Mouse (Mus musculus): ENCODE results near the gene Tbc1d16.

The Tbc1d16 gene

DNA sequence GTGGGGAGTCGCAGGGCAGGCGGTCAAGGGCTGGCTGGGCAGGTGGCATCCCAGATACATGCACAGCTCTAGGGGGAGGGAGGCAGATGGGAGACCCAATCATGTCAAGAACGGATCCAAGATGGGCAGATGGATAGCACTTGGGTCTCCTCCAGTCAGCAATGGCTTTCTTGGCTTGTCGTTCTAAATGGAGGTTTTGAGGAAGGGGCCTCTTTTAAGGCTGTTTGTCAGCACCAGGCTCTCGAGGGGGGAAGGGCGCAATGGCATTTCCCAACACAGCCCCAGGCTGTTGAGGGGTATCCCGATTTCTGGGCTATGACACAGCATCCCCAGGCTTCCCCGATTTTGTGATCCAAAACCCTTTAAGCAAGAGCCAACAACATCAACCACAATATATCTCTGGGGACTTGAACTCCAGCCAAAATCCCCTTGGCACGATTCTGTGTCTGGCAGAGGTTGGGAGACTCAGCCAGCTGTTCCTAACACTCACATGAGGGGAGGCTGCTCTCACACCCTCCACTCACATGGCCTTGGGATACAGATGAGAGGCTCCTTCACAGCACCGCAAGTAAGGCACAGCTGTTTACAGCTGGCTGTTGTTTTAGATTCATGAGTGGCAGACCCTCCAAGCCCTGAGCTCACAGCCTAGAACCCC is 18.8 kb downstream of the Tbc1d16 start:
- no peak for DNase-seq (ENCODE audit: extremely low spot score, low read depth, low spot score)

DNA sequence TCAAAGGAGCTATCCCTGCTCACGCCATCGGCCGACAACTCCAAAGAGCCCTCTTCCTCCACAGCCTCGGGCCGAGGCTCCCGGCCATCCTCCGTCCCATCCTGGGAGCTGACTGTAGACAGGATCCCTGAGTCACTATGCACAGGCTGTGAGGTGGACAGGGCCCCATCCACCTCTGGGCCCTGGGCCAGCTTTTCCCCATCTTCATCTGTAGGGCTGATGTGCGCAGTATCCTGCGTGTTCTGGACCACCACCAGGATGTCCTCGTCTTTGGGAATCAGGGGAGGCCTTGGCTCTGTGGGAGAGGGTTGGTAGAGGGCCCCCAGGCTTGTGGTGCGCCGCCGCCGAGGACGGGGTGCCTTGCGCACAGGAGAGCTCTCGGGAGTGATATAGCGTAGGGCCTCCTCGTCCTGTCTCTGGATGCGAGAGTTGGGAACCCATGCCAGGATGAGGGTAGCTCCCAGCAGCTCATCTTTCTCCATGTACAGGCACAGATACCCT is 19.4 kb downstream of the Tbc1d16 start:
- no peak for DNase-seq (ENCODE audit: extremely low spot score, low read depth, low spot score)

DNA sequence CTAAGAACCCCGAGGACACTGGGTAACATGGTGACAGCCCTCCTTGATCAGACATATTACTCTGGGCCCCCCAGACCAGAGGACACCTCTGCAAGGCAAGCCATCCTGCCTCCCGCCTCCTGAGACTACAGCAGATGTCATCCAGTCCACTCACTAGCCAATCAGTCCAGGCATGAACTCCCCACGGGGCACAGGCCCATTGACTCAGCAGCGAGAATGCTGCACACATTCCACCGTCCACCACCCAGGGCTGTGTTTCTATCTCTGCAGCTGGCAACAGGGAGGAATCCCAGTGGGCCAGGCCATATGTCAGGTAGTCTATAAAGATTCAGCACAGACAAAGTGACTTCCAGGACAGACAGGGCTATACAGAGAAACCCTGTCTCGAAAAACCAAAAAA is 20.3 kb downstream of the Tbc1d16 start:
- DNase-seq (ENCODE audit: extremely low spot score, low read depth, low spot score), result no peak

DNA sequence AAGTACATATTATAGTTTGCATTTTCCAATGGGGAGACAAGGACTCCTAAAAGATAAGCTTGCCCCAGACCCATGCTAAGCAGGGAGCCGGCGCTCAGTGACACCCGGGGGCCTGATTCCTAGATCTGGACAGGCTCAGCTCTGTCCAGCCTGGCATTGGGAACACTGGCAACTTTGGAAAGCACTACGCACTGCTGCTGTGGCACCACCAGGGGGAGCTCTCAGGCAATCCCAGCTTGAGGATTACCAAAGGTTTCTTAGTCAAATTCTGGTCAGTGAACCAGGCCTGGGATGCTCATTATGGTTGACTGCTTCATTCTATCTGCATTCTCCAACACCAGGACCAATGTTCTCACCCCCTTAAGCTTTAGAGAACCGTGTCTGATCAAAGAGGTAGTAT is 21.7 kb downstream of the Tbc1d16 start:
- DNase-seq (ENCODE audit: extremely low spot score, low read depth, low spot score), result no peak

DNA sequence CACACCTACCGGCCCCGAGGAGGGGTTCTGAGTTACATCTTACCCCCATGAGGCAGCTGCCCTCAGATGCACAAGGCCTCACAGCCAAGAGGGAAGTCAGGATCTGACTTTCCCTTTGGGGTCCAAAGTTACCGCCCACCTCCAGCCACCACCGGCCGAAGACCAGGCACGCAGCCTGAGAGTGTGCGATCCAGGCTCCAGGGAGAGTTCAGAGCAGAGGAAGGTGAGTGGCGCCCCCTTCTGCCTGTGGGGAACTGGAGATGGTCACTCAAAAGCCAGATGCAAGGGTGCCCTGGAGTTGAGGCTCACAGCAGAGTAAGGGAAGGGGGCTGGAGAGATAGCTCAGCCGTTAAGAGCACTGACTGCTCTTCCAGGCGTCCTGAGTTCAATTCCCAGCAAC is 22.6 kb downstream of the Tbc1d16 start:
- no peak for DNase-seq (ENCODE audit: extremely low spot score, low read depth, low spot score)

DNA sequence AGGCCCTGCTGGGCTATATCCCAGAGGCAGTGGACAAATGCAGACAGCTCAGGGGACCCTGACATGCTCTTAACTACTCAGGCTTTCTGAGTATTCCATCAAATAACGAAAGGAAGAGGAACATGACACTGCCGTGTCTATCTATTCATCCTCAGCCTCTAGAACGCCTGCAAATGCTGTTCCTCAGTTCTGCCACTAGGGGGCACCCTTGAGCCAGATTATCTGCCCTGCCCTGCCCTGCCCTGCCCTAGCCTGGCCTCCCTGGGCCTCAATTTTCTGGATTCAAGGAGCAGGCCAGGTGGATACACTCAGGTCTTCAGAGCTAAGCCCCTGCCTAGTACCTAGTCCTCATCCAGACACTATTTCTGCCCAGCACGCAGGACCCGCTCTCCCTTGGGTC is 24.9 kb downstream of the Tbc1d16 start:
- DNase-seq (ENCODE audit: extremely low spot score, low read depth, low spot score), result no peak

DNA sequence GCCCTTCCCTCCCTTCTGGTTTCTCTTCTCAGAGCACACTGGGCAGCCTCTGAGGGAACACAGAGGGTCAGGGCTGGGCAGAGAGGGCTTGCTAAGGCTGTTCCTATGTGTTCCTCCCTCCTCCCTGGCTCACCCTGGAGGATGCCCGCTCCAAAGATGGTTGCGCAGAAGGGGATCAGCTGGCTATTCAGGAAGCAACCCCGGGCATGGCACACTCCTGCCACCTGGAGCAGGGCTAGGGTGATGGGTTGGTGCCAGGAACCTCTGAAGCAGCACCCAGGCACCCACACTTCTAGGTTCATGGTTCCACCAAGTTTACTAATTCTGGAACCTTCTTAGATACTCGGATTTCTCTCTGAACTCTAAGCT is 29.1 kb downstream of the Tbc1d16 start:
- DNase-seq (ENCODE audit: extremely low spot score, low read depth, low spot score), result no peak

DNA sequence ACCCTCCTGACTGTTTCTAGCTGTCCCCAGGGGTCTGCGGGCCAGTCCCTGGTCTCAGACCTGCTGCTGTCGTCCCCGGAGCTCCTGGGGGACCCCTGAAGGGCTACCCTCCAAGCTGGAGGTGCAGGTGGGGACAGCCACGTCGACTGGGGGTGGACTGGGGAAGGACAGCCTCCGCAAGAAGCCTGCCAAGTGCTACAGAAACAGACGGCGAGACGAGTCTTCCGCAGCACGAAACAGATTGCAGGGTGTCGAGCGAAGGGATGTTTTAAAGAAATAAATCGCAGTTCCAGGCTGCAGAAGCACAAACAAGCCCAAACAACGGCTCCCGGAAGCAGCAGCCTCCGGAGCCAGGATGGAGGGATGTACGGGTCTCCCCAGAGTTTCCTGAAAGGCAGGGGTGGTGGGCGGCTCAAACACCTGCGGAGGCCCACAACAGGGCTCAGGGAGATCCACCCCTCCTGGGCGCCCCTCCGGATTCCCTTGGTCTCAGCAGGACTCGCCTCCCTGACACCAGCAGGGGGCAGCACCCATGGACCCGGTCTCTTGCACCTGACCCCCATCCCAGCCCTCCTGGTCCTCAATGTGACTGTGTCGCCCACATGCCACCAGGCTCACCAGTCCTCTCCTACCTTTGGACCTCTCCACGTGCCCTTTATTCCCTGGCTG is 29.6 kb downstream of the Tbc1d16 start:
- DNase-seq (ENCODE audit: extremely low spot score, low read depth, low spot score), result no peak

DNA sequence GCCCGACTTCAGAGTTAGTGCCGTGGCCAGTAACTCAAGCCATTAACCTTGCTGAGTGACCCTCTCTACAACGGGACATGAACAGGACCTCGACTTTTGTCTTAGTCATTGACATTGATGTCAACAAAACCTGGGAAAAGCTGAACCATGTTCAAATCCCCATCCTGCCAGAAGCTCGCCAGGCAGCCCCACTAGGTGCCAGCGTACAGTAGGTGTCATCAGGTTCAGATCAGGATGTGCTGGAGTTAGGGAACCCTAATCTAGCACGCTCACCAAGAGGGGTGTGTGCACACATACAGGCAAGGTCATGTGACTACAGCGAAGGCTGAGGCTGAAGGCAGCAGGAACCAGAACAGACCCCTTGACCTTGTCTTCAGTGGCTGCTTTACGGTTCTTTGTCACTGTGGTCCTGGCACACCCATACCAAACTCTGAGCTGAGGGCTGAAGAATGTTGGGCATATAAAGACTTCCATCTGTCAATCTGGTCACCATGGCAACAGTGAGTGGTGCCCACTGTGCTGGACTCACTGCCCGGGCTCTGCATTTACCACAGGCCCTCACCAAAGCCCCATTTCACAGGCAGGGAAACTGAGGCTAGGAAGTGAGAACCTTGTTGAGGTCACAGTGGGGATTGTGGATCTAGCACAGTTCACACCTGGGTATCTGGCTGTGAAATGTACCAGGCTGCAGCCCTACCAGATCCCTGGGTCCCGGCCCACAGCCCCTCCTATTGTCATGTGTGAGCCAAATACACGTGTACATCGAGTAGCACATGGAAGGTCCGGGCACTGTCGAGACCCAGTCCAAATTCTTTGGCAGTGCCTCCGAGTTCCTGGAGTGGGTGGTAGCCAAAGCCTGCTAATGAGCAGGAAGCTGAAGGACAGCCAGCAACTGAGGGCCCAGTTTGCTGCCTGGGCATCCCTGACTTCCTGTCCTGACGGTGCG is 30.4 kb downstream of the Tbc1d16 start:
- no peak for DNase-seq (ENCODE audit: extremely low spot score, low read depth, low spot score)

DNA sequence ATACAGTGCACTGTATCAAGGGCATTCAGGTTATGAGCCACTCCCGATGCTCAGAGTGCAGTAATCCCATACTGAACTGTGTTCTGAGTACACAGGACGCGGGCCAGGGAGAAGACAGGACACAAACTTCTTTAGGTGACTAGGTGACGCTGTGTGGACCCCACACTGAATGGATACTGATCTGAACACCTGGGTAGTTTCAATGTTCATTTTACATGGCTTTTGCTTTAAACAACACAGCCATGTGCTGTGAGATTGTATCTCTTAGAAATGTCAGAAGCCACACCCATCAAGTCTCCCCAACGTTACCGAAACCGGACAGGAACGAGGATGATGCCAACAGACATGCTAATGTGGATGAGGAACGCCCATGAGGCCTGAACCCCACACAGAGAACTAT is 35.7 kb downstream of the Tbc1d16 start:
- no peak for DNase-seq (ENCODE audit: extremely low spot score, low read depth, low spot score)

DNA sequence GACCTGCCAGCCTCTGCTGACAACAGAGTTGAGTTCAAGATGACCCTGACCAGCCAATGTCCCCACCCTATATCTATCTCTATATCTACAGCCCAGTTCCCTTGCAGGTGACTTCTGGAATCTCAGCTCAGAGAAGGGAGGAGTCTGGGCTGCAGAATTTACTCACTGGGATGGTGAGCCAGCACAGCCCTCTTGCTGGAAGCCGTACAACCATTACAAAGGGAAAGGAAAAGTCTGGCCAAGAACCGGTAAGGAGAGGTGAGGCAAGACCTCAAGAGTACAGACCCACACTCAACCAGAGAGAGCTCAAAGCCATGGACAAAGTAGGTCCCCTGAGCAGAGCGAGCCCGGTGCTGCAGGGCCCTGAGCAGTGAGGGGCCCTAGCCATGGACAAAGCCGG is 36.1 kb downstream of the Tbc1d16 start:
- no peak for DNase-seq (ENCODE audit: extremely low spot score, low read depth, low spot score)

DNA sequence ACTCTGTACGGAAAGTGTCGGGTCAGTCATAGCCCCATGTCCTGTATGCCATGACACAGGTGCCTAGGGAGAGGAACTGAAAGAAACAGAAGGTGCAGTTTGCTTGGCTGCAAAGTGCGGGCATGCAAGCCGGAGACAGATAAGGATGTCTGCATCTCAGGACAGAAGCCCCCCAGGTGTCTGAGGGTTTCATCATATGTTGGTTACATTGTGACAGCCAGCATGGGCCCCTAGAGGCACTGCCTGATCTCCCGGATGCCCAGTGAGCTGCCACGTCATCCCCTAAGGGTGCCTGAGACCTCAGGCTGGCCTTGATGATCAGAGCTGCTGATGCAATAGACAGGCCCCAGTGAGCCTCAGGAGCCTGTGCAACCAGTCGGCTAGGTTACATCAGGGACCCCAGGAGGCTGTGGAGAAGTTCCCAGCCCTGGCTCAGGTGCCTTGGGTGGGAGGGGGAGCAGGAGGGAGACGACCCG is 36.7 kb downstream of the Tbc1d16 start:
- DNase-seq (ENCODE audit: extremely low spot score, low read depth, low spot score), result no peak

DNA sequence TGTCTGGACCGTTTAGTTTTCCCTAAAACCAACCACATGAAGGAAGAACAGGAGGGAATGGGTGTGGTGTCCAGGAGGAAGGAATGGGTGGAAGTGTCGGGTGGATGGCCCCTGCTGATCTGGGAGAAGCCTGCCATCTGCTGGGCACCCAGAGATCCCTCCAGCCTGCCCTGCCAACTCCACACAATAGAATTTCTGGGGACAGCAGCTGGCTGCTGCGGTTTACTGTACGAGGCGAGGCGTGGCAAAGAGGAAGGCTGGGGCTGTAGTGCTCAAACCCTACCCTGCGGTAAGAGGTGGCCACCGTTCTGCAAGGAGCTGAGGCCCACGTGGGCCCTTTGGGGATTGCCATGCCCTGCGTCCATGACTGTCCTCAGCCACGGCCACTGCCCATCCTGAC is 37.8 kb downstream of the Tbc1d16 start:
- DNase-seq (ENCODE audit: extremely low spot score, low read depth, low spot score), result no peak

DNA sequence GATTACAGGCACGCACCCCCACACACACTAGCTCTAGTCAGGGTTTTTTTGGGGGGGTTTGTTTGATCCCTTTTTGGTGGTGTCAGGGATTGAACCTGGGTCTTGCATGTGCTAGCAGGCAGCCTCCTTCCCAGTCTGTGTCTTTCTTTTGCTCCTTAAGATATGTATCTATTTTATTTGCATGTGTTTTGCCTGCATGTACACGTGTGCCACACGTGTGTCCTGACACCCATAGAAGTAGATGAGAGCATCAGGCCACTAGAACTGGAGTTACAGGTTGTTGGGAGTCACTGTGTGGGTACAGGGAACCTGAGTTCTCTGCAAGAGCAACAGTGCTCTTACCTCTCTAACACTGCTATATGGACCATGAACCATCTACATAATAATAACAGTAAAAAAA is 39.0 kb downstream of the Tbc1d16 start:
- no peak for DNase-seq (ENCODE audit: extremely low spot score, low read depth, low spot score)

DNA sequence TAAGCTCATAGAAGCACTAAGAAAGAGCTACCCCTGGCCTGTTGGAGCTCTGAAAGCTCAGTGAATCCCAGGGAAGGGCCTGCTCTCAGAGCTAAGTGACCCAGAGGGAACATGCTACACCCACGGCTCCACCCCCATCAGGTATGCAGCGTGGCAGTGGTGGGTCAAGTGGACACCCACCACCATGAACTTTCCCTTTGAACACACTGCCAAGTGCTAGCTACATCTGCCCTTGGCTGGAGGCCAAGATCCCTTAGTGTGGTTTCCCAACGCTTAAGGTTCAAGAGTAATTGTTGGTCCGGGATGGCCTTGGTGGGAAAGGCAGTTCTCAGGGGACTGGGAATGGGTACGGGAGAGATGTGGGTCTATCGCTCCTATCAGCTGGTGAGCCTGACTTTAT is 39.9 kb downstream of the Tbc1d16 start:
- no peak for DNase-seq (ENCODE audit: extremely low spot score, low read depth, low spot score)

DNA sequence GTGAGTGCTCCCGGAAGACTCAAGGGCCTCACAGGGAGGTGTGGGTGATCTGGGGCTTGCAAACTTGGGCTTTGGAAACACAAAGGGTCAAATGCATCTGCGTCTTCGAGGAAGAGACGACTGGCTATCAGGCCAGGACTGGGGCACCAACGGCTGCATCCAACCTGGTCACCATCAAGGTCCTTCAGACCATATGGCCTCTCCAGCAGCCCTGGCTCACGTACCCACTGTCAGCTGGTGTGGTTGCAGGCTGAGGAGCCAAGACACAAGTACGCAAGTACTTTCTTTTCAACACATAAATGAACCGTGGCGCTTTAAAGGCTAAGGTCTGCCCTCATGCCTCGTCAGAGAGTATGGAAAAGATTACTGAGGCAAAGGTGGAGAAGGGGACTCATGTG is 40.5 kb downstream of the Tbc1d16 start:
- DNase-seq (ENCODE audit: extremely low spot score, low read depth, low spot score), result no peak

DNA sequence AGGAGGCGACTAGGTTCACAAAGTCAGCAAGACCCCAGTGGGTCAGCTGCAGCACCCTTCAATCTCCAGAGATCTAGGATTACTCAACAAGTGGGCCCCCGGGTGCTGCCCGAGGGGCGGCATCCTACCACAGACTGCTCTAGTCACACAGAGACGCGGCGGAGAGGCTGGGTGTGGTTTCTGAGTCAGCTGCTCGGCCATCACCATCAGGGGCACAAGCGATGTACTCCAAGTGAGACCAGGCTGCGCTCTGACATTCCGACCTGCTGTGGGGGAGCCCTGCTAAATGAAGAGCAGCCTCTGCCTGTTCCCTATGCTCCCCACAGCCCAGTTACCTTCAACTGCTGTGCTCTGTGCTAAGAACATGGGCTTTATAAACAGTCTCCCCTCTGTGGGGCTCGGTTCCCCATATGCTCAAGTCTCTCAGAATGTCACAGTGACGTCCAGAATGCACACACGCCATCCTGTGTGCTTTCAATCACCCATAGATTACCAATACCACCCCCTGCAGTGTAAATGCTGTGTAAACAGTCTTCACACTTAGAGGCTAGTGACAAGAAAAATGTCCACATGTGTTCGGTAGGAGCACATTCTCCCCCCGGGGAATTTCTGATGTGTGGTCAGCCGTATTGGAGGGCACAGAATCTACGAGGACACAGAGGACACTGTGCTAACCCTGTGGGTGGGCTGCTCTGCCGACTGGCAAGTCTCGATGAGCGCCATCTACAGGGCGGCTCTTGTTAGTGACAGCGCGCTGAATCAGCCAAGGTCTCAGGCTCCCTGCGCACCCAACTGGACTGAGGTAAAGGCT is 41.1 kb downstream of the Tbc1d16 start:
- DNase-seq (ENCODE audit: extremely low spot score, low read depth, low spot score), result no peak

DNA sequence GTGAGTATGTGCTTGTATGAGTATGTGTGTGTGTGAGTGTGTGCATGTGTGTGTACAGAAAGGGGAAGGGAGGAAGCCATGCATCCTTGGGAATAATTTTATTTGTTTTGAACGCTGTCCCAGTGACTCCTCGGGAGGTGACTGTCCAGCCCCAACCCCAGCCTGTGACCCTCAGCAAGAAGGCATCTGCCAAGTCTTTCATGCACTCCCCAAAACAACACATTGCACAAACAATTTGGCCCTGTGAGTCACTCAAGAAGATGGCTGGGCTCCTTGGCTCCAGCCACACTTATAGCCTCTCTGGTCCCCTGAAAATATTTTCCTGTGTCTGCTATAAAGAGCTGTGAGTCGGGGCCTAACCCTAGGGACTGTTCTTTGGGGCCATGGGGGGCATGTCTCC is 41.9 kb downstream of the Tbc1d16 start:
- DNase-seq (ENCODE audit: extremely low spot score, low read depth, low spot score), result no peak

DNA sequence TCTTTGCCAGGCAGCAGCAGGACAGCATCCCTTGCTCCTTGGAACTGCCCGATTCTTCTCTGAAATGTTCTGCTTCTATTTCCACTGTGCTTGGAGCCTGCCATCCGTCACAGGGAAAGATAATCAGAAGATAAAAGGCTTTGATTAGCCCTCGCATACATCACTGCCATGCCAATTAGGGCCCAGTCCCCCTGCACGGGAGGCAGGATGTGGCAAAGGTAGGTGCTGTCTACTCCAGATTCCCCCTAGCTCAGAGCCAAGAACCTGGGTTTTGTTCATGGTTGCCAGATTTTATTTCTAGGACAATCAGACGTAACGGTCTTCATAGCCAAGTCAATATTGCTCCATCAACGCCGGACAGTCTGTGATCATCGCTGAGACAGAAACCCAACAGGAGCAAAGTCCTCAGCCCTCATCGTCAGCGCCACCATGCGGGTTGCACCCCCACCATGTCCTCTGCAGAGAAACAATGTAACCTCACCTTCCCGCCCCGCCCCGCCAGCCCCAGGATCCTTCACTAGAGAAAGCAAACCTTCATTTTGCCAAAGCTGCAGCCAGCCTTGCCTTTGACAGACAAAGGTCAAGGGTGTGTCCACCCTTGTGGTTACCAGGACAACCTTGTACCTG is 44.5 kb downstream of the Tbc1d16 start:
- no peak for DNase-seq (ENCODE audit: extremely low spot score, low read depth, low spot score)

DNA sequence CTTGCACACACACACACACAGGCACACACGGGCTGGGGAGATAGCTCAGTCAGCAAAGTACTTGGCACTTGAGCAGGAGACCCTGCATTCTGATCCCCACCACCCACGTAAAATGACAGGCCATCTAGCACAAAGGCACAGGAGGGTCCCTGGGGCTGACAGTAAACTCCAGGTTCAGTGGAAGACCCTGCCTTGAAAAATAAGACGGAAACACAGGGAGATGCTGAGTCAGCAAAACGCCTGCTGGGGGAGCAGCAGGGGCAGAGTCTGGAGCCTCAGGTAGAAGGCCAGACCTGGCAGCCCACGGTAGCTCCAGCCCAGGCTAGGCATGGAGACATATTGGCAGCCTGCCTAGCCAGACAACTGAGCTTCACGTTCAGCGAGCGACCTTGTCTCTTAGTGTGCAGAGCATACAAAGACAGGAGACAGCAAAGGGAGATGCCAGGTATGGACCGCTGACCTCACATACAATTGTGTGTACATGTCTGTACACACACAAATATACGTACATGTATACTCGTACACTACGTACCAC is 46.4 kb downstream of the Tbc1d16 start:
- DNase-seq (ENCODE audit: extremely low spot score, low read depth, low spot score), result no peak
